Mouse (Mus musculus) heart, postnatal 36 days (tissue): ENCODE results near the gene Sprn. TPM values are rescaled to one million over a fixed set of nuclear protein-coding genes. Genes with fewer than 3 reads are reported as not detected.
"Not testable (repeated sequence)": the region's sequence is repeated elsewhere in the genome, so short reads cannot be mapped to it uniquely, and the experiment has no call there.

Source experiments
- DNase-seq, 2 experiments: peaks; one replicate each; pipeline ENCODE4 v3.0.0; 2021 to 2022
- intact Hi-C: fragments of 180-260 bp; cut with DNase I; formaldehyde crosslinking; loops from one replicate; pipeline ENCODE4 v1.15.1; 2025
- total RNA-seq, 2 experiments: library from RNA; stranded (reverse); gene quantifications; 2 replicates each; pipeline ENCODE4 v1.2.3; 2021

Sprn gene
- total RNA-seq, 2 experiments from 2014 or later, result 0.46 to 1.0 TPM

- intact Hi-C loops, result no loop called here
- peak in 1 of 2 experiments; percentile 13 for DNase-seq
Measured at GRCm38 (mm10) chr7:140153383-140153782, 1.3 kb downstream of the Sprn start.

DNA sequence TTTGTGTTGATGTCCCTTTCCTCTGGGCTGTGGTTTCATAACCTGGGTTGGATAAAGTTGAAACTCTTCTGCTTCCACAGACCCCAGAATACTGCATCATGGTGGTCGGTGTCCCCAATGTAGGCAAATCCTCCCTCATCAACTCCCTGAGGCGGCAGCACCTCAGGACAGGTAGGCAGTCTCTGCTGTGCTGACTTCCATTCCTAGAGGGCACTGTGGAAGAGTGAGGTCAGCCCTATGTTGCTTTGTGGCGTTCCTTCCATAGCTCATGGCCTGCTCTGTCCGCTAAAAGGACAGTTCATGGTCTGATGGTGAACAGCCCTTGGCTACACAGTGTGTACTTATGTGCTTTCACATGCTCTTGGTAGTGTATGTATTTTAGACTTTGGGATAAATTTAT is 10.1 kb downstream of the Sprn start:
- intact Hi-C loops, result loop anchor here (5.0 kb wide), 1 partner anchor 177 kb away; no protein-coding TSS in a partner anchor
- DNase-seq, result no peak

DNA sequence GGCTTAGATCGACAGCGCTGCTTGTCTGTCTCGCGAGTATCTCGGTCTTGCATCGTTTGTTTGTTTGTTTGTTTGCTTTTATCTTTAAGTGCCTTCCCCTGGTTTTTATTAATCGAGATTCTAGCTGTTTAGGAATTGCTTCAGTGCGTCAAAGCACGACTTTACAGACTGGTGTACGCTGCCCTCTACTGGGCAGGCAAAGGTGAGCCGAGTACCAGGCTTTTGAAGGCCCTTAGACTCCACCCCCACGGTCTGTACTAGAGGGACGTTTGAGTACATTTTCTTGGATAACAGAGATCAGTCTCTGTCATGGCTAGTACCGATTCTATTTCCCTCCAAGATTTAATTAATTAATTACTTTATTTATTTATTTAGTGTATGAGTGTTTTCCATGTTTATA is 13.3 kb downstream of the Sprn start:
- peak; percentile 62 to 68 for DNase-seq
- intact Hi-C loops, result loop anchor here (1.0 to 5.0 kb wide), 2 partner anchors 63 to 174 kb away; no protein-coding TSS in a partner anchor

- intact Hi-C loops, result loop anchor here (1.0 to 5.0 kb wide), 2 partner anchors 22 to 101 kb away; partner anchors contain the start of genes Echs1, Tubgcp2 and Zfp511
- no peak for DNase-seq
Measured at GRCm38 (mm10) chr7:140138021-140138310, 16.7 kb downstream of the Sprn start.

GRCm38 (mm10) chr7:140137135-140138020 is 17.3 kb downstream of the Sprn start, which contains the start of gene Mtg1:
TSS of gene Mtg1 (plus strand) at chr7:140137564.
- intact Hi-C loops, result loop anchor here (1.0 to 5.0 kb wide), 2 partner anchors 21 to 100 kb away; partner anchors contain the start of genes Echs1, Tubgcp2 and Zfp511
- peak; percentile 97 to 100 for DNase-seq

GRCm38 (mm10) chr7:140135106-140135770 is 19.4 kb downstream of the Sprn start:
- intact Hi-C loops, result loop anchor here (5.0 kb wide), 1 partner anchor 98 kb away; the partner anchor contains the start of genes Tubgcp2 and Zfp511

GRCm38 (mm10) chr7:140134033-140134432 is 20.6 kb downstream of the Sprn start:
- intact Hi-C loops, DNase-seq: not testable (repeated sequence)

More at GRCm38 (mm10) chr7:140135106-140135770, 19.4 kb downstream of the Sprn start:
- no peak for DNase-seq

- DNase-seq, intact Hi-C loops: not testable (repeated sequence)
Measured at GRCm38 (mm10) chr7:140132184-140132583, 22.5 kb downstream of the Sprn start.

DNA sequence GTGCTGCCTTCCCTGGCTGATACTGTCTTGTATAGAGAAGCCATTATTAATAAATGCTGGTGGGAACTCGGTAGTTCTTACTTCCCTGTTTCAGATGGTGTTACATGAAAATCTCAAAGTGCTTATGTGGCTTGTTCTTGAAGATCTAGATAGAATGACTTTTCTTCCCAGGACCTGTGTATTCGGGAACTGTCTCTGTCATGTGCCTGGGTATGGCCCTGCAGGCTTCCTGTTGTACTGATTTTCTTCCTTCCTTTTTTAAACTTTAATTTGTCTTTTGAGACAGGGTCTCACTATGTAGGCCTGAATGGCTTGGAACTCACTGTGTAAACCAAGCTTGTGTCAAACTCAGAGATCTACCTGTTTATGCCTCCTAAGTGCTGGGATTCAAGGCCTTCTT is 26.8 kb downstream of the Sprn start:
- intact Hi-C loops, result loop anchor here (10.0 kb wide), 1 partner anchor 443 kb away; the partner anchor contains the start of gene Cfap46
- no peak for DNase-seq

- no peak for DNase-seq
- intact Hi-C loops, result loop anchor here (10.0 kb wide), 1 partner anchor 442 kb away; the partner anchor contains the start of gene Cfap46
Measured at GRCm38 (mm10) chr7:140126934-140127333, 27.7 kb downstream of the Sprn start.

- DNase-seq, result no peak
- intact Hi-C loops, result loop anchor here (10.0 kb wide), 1 partner anchor 441 kb away; the partner anchor contains the start of gene Cfap46
Measured at GRCm38 (mm10) chr7:140126022-140126350, 28.7 kb downstream of the Sprn start.

DNA sequence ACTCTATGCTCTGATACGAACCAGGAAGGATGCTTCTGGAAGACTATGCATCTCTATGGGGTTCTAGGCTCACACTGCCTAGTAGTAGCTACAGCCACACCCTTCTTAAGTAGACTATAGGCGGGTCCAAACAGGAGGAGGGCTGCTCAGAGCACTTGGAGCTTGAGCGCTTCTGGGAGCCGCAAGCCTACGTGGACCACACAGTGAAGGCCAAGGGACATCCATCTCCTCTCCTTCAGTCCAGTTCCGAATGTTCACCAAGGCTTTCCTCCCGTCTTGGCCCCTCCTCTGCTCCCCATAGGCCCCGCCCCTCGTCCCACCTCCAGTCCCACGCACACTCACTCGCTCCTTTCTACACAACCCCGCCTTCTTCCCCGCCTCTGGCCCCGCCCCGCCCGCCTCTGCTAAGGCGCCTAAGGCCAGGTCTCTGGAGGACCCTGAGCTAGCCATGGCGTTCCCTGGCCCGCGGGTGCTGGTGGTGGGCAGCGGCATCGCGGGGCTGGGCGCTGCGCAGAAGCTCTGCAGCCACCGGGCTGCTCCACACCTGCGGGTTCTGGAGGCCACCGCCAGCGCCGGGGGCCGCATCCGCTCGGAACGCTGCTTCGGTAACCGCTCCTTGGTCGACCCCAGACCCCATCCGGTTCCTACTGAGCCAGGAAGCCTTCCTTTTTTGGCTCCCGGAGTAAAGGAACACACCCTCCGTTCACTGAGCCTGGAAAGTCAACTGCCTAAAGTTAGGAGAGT is 29.2 kb downstream of the Sprn start:
- intact Hi-C loops, result loop anchor here (10.0 kb wide), 1 partner anchor 441 kb away; the partner anchor contains the start of gene Cfap46
- peak; percentile 92 to 94 for DNase-seq

DNA sequence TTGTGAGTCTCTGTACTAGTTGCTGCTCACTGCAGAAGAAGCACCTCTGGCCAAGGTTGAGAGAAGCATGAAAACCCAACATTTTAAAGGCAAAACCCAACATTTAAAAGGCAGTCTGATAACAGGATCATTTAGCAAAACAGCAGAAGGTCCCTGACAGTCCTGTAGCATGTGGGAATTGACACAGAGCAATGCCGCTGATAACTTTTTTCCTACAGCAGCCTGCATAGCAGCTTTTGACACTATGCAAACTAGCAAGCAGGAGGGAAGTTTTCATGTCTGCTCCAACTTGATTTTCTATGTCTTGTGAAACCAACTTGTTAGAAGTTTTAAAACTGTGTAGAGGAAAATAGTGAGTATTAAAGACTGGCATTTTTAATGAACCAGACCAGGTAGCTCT is 30.3 kb downstream of the Sprn start:
- no peak for DNase-seq
- intact Hi-C loops, result loop anchor here (5.0 to 10.0 kb wide), 2 partner anchors 87 to 440 kb away; partner anchors contain the start of genes Cfap46, Tubgcp2 and Zfp511

GRCm38 (mm10) chr7:140122765-140123164 is 31.9 kb downstream of the Sprn start:
- intact Hi-C loops, result loop anchor here (5.0 to 10.0 kb wide), 2 partner anchors 85 to 438 kb away; partner anchors contain the start of genes Cfap46, Tubgcp2 and Zfp511
- no peak for DNase-seq

GRCm38 (mm10) chr7:140121338-140121910 is 33.3 kb downstream of the Sprn start:
- no peak for DNase-seq
- intact Hi-C loops, result loop anchor here (5.0 to 10.0 kb wide), 2 partner anchors 84 to 437 kb away; partner anchors contain the start of genes Cfap46, Tubgcp2 and Zfp511

DNA sequence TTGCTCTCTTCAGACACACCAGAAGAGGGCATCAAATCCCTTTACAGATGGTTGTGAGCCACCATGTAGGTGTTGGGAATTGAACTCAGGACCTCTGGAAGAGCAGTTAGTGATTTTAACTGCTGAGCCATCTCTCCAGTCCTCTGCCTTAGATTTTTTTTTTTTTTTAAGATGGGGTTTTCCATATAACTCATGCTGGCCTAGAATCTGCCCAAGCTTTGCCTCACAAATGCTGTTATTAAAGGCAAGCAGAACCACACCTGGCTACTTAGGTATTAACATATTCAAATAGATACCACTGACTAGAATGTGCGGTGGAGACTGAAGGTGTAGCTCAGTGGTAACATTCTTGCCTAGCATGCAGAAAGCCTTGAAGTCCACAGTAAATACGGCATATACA is 34.2 kb downstream of the Sprn start:
- intact Hi-C loops, result loop anchor here (5.0 to 10.0 kb wide), 2 partner anchors 83 to 436 kb away; partner anchors contain the start of genes Cfap46, Tubgcp2 and Zfp511
- no peak for DNase-seq

GRCm38 (mm10) chr7:140116329-140117054 is 38.2 kb downstream of the Sprn start, which contains the start of gene Echs1:
TSS of gene Echs1 (minus strand) at chr7:140116476.
- intact Hi-C loops, result loop anchor here (1.0 kb wide), 1 partner anchor 22 kb away; no protein-coding TSS in a partner anchor
- peak; percentile 90 for DNase-seq

GRCm38 (mm10) chr7:140115583-140116328 is 38.9 kb downstream of the Sprn start, which contains the start of gene Paox:
TSS of gene Paox (plus strand) at chr7:140115799.
- intact Hi-C loops, result loop anchor here (1.0 kb wide), 1 partner anchor 23 kb away; no protein-coding TSS in a partner anchor

More at GRCm38 (mm10) chr7:140115583-140116328, 38.9 kb downstream of the Sprn start, which contains the start of gene Paox:
- peak; percentile 44 to 53 for DNase-seq
